Mouse (Mus musculus) CH12.LX (cell line): ENCODE data around the gene P2rx2. TPM values are rescaled to one million over a fixed set of nuclear protein-coding genes. Genes with fewer than 3 reads are reported as not detected.

Experiments
- DNase-seq: peaks from one replicate; pipeline ENCODE4 v3.0.0-alpha.2; 2013; ENCODE audit errors: extremely low read depth
- H3K27ac ChIP-seq: 2 replicates; pipeline ENCODE4 v1.5.1; 2012; ENCODE audit warnings: low read depth, mild to moderate bottlenecking, control low read depth, moderate library complexity; ENCODE audit not compliant: insufficient read depth
- H3K27me3 ChIP-seq: replicated peaks from 2 replicates; pipeline ENCODE3; 2012; ENCODE audit warnings: inconsistent platforms
- H3K36me3 ChIP-seq, 2 experiments: replicated peaks in 1 of 2; 2 replicates each; pipeline versions ENCODE3 to v1.6.1; 2012; ENCODE audit warnings: inconsistent platforms in 1 of 2, low read length in 1 of 2, mild to moderate bottlenecking in 1 of 2, mixed read lengths in 1 of 2, moderate library complexity in 1 of 2; ENCODE audit not compliant: control insufficient read depth in 1 of 2, insufficient read depth in 1 of 2
- H3K4me1 ChIP-seq, 2 experiments: 2 replicates each; pipeline ENCODE4 v1.6.1; 2012; ENCODE audit warnings: inconsistent platforms in 1 of 2, moderate library complexity in 1 of 2; ENCODE audit not compliant: insufficient read depth in 2 of 2, control insufficient read depth in 1 of 2
- H3K4me2 ChIP-seq: 2 replicates; pipeline ENCODE4 v1.6.1; 2012; ENCODE audit warnings: low read depth, mild to moderate bottlenecking, control low read depth; ENCODE audit not compliant: poor library complexity, insufficient read depth, severe bottlenecking
- H3K4me3 ChIP-seq, 3 experiments: fragments of 150-350 bp in 1 of 3; sonication (generic) in 1 of 3; replicated peaks in 1 of 3; 2 replicates each; pipeline versions ENCODE3 to v1.5.1; 2011 to 2012; ENCODE audit warnings: low read depth in 2 of 3, low read length in 2 of 3, mild to moderate bottlenecking in 2 of 3, moderate library complexity in 2 of 3, control low read depth in 1 of 3, improper control_type of control experiment in 1 of 3, inconsistent platforms in 1 of 3, mixed read lengths in 1 of 3; ENCODE audit not compliant: poor library complexity in 1 of 3
- H3K79me2 ChIP-seq: replicated peaks from 2 replicates; pipeline ENCODE4 v1.6.1; 2012; ENCODE audit warnings: mild to moderate bottlenecking, moderate library complexity; ENCODE audit not compliant: control insufficient read depth, poor library complexity, insufficient read depth, severe bottlenecking; ENCODE audit errors: extremely low read depth
- H3K9ac ChIP-seq: 2 replicates; pipeline ENCODE4 v1.6.1; 2012; ENCODE audit warnings: low read depth, mild to moderate bottlenecking, control low read depth, moderate library complexity; ENCODE audit not compliant: insufficient read depth
- H3K9me3 ChIP-seq: replicated peaks from 2 replicates; pipeline ENCODE3; 2012; ENCODE audit warnings: low read length, inconsistent platforms, mixed read lengths
- BHLHE40 ChIP-seq: IDR thresholded peaks from 2 replicates; pipeline ENCODE4 v1.6.1; 2011; ENCODE audit warnings: mild to moderate bottlenecking, low read depth, low read length, improper control_type of control experiment
- CHD1 ChIP-seq: IDR thresholded peaks from 2 replicates; pipeline ENCODE4 v1.6.1; 2012; ENCODE audit warnings: low read depth, low read length, improper control_type of control experiment, inconsistent platforms
- CHD2 ChIP-seq: IDR thresholded peaks from 2 replicates; pipeline ENCODE4 v1.6.1; 2011; ENCODE audit warnings: low read length, improper control_type of control experiment
- CTCF ChIP-seq, 2 experiments: IDR thresholded peaks in 1 of 2; conservative IDR thresholded peaks in 1 of 2; 2 replicates each; pipeline ENCODE4 v1.5.1; 2011 to 2012; ENCODE audit warnings: low read depth in 2 of 2, low read length in 2 of 2, improper control_type of control experiment in 1 of 2, inconsistent platforms in 1 of 2, mild to moderate bottlenecking in 1 of 2, moderate library complexity in 1 of 2
- E2F4 ChIP-seq: IDR thresholded peaks from 2 replicates; pipeline ENCODE4 v1.6.1; 2011; ENCODE audit warnings: low read depth, low read length, improper control_type of control experiment; ENCODE audit not compliant: insufficient replicate concordance
- ELF1 ChIP-seq: IDR thresholded peaks from 2 replicates; pipeline ENCODE4 v1.6.1; 2014; ENCODE audit warnings: low read depth, mild to moderate bottlenecking, inconsistent platforms, low read length, improper control_type of control experiment
- EP300 ChIP-seq: IDR thresholded peaks from 2 replicates; pipeline ENCODE4 v1.6.1; 2011; ENCODE audit warnings: low read length, improper control_type of control experiment
- ETS1 ChIP-seq: conservative IDR thresholded peaks from 2 replicates; pipeline ENCODE4 v1.6.1; 2012; ENCODE audit warnings: low read depth, mild to moderate bottlenecking, inconsistent platforms, low read length, improper control_type of control experiment, moderate library complexity
- GABPA ChIP-seq: IDR thresholded peaks from 2 replicates; pipeline ENCODE4 v1.6.1; 2012; ENCODE audit warnings: low read depth, low read length, improper control_type of control experiment, inconsistent platforms; ENCODE audit not compliant: insufficient replicate concordance
- HCFC1 ChIP-seq: IDR thresholded peaks from 2 replicates; pipeline ENCODE4 v1.6.1; 2012; ENCODE audit warnings: low read depth, mild to moderate bottlenecking, inconsistent platforms, low read length, improper control_type of control experiment
- IRF4 ChIP-seq: IDR thresholded peaks from 2 replicates; pipeline ENCODE4 v1.6.1; 2014; ENCODE audit warnings: low read depth, mild to moderate bottlenecking, inconsistent platforms, low read length, improper control_type of control experiment
- JUN ChIP-seq: IDR thresholded peaks from 2 replicates; pipeline ENCODE4 v1.6.1; 2011; ENCODE audit warnings: low read depth, mild to moderate bottlenecking, low read length, improper control_type of control experiment, moderate library complexity; ENCODE audit not compliant: insufficient read depth
- JUND ChIP-seq: conservative IDR thresholded peaks from 2 replicates; pipeline ENCODE4 v1.6.1; 2011; ENCODE audit warnings: low read depth, low read length, improper control_type of control experiment
- KAT2A ChIP-seq: IDR thresholded peaks from 2 replicates; pipeline ENCODE4 v1.6.1; 2012; ENCODE audit warnings: low read length, improper control_type of control experiment, inconsistent platforms; ENCODE audit not compliant: insufficient replicate concordance
- MAFK ChIP-seq: IDR thresholded peaks from 2 replicates; pipeline ENCODE4 v1.6.1; 2011; ENCODE audit warnings: low read length, improper control_type of control experiment; ENCODE audit not compliant: insufficient replicate concordance
- MAX ChIP-seq: IDR thresholded peaks from 2 replicates; pipeline ENCODE4 v1.6.1; 2011; ENCODE audit warnings: low read length, improper control_type of control experiment
- MAZ ChIP-seq: IDR thresholded peaks from 2 replicates; pipeline ENCODE4 v1.6.1; 2012; ENCODE audit warnings: low read depth, mild to moderate bottlenecking, inconsistent platforms, low read length, improper control_type of control experiment, moderate library complexity
- MEF2A ChIP-seq: IDR thresholded peaks from 2 replicates; pipeline ENCODE4 v1.6.1; 2014; ENCODE audit warnings: low read depth, mild to moderate bottlenecking, inconsistent platforms, low read length, improper control_type of control experiment, borderline replicate concordance
- MXI1 ChIP-seq: IDR thresholded peaks from 2 replicates; pipeline ENCODE4 v1.6.1; 2011; ENCODE audit warnings: mild to moderate bottlenecking, low read depth, low read length, improper control_type of control experiment
- MYC ChIP-seq: IDR thresholded peaks from 2 replicates; pipeline ENCODE4 v1.6.1; 2011; ENCODE audit warnings: low read depth, mild to moderate bottlenecking, improper control_type of control experiment, low read length
- NELFE ChIP-seq: IDR thresholded peaks from 2 replicates; pipeline ENCODE4 v1.6.1; 2011; ENCODE audit warnings: low read depth, low read length, improper control_type of control experiment
- NRF1 ChIP-seq: IDR thresholded peaks from 2 replicates; pipeline ENCODE4 v1.6.1; 2014; ENCODE audit warnings: low read depth, mild to moderate bottlenecking, inconsistent platforms, low read length, improper control_type of control experiment, moderate library complexity
- PAX5 ChIP-seq: IDR thresholded peaks from 2 replicates; pipeline ENCODE4 v1.6.1; 2012; ENCODE audit warnings: low read length, inconsistent platforms, mixed read lengths
- POLR2A ChIP-seq: IDR thresholded peaks from 2 replicates; pipeline ENCODE4 v1.6.1; 2011; ENCODE audit warnings: low read depth, mild to moderate bottlenecking, improper control_type of control experiment, low read length
- POLR2AphosphoS2 ChIP-seq: IDR thresholded peaks from 2 replicates; pipeline ENCODE4 v1.6.1; 2011; ENCODE audit warnings: low read depth, low read length, improper control_type of control experiment
- RAD21 ChIP-seq: IDR thresholded peaks from 2 replicates; pipeline ENCODE4 v1.6.1; 2011; ENCODE audit warnings: low read depth, mild to moderate bottlenecking, low read length, improper control_type of control experiment, moderate library complexity
- RCOR1 ChIP-seq: conservative IDR thresholded peaks from 2 replicates; pipeline ENCODE4 v1.6.1; 2012; ENCODE audit warnings: low read depth, mild to moderate bottlenecking, inconsistent platforms, low read length, improper control_type of control experiment
- SIN3A ChIP-seq: IDR thresholded peaks from 2 replicates; pipeline ENCODE4 v1.6.1; 2012; ENCODE audit warnings: low read length, improper control_type of control experiment, inconsistent platforms
- SMC3 ChIP-seq: IDR thresholded peaks from 2 replicates; pipeline ENCODE4 v1.6.1; 2011; ENCODE audit warnings: low read depth, low read length, improper control_type of control experiment
- TBP ChIP-seq: conservative IDR thresholded peaks from 2 replicates; pipeline ENCODE4 v1.6.1; 2011; ENCODE audit warnings: low read depth, low read length, improper control_type of control experiment
- TCF12 ChIP-seq: IDR thresholded peaks from 2 replicates; pipeline ENCODE4 v1.6.1; 2014; ENCODE audit warnings: low read depth, mild to moderate bottlenecking, inconsistent platforms, low read length, improper control_type of control experiment
- UBTF ChIP-seq: IDR thresholded peaks from 2 replicates; pipeline ENCODE4 v1.6.1; 2012; ENCODE audit warnings: low read depth, mild to moderate bottlenecking, inconsistent platforms, low read length, improper control_type of control experiment, moderate library complexity
- USF1 ChIP-seq: IDR thresholded peaks from 2 replicates; pipeline ENCODE4 v1.6.1; 2014; ENCODE audit warnings: low read depth, mild to moderate bottlenecking, inconsistent platforms, low read length, improper control_type of control experiment
- USF2 ChIP-seq: conservative IDR thresholded peaks from 2 replicates; pipeline ENCODE4 v1.6.1; 2011; ENCODE audit warnings: low read depth, low read length, improper control_type of control experiment
- ZC3H11A ChIP-seq: IDR thresholded peaks from 2 replicates; pipeline ENCODE4 v1.6.1; 2012; ENCODE audit warnings: low read depth, mild to moderate bottlenecking, inconsistent platforms, low read length, improper control_type of control experiment
- ZKSCAN1 ChIP-seq: IDR thresholded peaks from 2 replicates; pipeline ENCODE4 v1.6.1; 2012; ENCODE audit warnings: low read depth, inconsistent platforms, low read length, improper control_type of control experiment, borderline replicate concordance
- ZMIZ1 ChIP-seq: IDR thresholded peaks from 2 replicates; pipeline ENCODE4 v1.6.1; 2012; ENCODE audit warnings: low read depth, mild to moderate bottlenecking, inconsistent platforms, low read length, improper control_type of control experiment
- ZNF384 ChIP-seq: IDR thresholded peaks from 2 replicates; pipeline ENCODE4 v1.6.1; 2012; ENCODE audit warnings: low read depth, low read length, improper control_type of control experiment, inconsistent platforms
- dilution Hi-C: fragments of 300-500 bp; cut with MboI; formaldehyde crosslinking; loops from 2 replicates; pipeline ENCODE4 v1.14.3; 2020; ENCODE audit warnings: low sequenced_read_pairs; ENCODE audit not compliant: extremely low pct_unique_long_range_greater_than_20kb, extremely low pct_ligation_motif_present
- in situ Hi-C: fragments of 300-500 bp; cut with MboI; formaldehyde crosslinking; loops from 3 replicates; pipeline ENCODE4 v1.14.3; 2019; ENCODE audit warnings: low sequenced_read_pairs, low pct_ligation_motif_present, low pct_unique_long_range_greater_than_20kb, mixed read lengths
- polyA plus RNA-seq: library from polyadenylated mRNA; unstranded; fragments of >175 nt; gene quantifications from 2 replicates; pipeline ENCODE4 v1.2.1, GENCODE M21; 2012; ENCODE audit warnings: low read depth; ENCODE audit not compliant: insufficient read length
- total RNA-seq, 2 experiments: library from RNA; depleted of rRNA; stranded (reverse); fragments of 300-350 nt in 1 of 2; fragments of >200 nt in 1 of 2; gene quantifications; 2 replicates each; pipeline ENCODE4 v1.2.3; 2012 to 2014

P2rx2 gene
- total and polyA plus RNA-seq, 3 experiments = 0.76 TPM; not detected in 2

DNA sequence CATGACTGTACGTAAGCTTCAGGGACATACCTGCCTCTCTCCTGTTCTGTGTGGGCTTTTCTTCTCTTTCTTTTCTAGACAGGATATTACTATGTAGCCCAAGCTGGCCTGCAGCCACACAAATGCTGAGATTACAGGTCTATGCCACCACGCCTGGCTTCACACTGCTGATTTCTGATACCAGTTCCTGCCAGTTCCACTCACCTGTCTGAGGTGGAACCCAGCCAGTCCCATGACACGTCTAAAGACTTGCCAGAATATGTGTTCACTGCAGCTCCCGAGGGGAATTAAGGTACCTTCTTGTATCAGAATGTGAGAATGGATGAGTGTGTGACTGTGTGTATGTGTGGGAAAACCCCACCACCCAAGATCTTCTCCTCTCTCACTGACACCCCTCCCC is 47.6 kb upstream of the P2rx2 start:
- no peaks in the 10 kb centered on the region for H3K79me2 ChIP-seq
- TF ChIP-seq EP300 (no peak), JUND (no peak), SIN3A (0 out of 2 replicates have a peak, but pooled peaks have one; percentile 28), NRF1 (no peak), E2F4 (no peak), POLR2AphosphoS2 (no peak), TBP (no peak), POLR2A (no peak), MXI1 (no peak), USF1 (no peak), ZMIZ1 (no peak), CHD1 (no peak), RCOR1 (no peak), GABPA (no peak), MEF2A (peak; percentile 19; the same call in 1 of the 2 replicates), SMC3 (no peak), IRF4 (no peak; the same call in 1 of the 2 replicates), ZKSCAN1 (no peak), ELF1 (no peak), ZC3H11A (no peak), UBTF (no peak), ZNF384 (no peak), NELFE (no peak), MAZ (no peak), MYC (no peak), MAFK (no peak; the same call in 1 of the 2 replicates), PAX5 (no peak), MAX (no peak; the same call in 1 of the 2 replicates), ETS1 (peak; percentile 34; the same call in 1 of the 2 replicates), BHLHE40 (peak; percentile 12; the same call in 1 of the 2 replicates), USF2 (no peak), CHD2 (peak; percentile 15; the same call in 1 of the 2 replicates), HCFC1 (no peak), JUN (no peak), CTCF (conservative IDR thresholded peaks at IDR 0.05 in 1 of 2, IDR thresholded peaks at IDR 0.05 in 1 of 2; ENCODE audit: low read depth in 2 of 2, low read length in 2 of 2) (no peak), TCF12 (peak; percentile 21; the same call in 1 of the 2 replicates), RAD21 (no peak), KAT2A (0 out of 2 replicates have a peak, but pooled peaks have one; percentile 20)

More for the DNA sequence above, 47.6 kb upstream of the P2rx2 start:
- in situ Hi-C loops = no loop called here
- H3K9me3 ChIP-seq = peaks cover 2% of the 10 kb centered on the region
- dilution Hi-C loops = no loop called here
- no peaks in the 10 kb centered on the region for H3K27me3 ChIP-seq
- H3K4me1 ChIP-seq = peaks cover 24 to 60% of the 10 kb centered on the region in 2 experiments
- DNase-seq = peak; percentile 33
- H3K27ac ChIP-seq = peak overlapping the region; percentile 26; the same call in 1 of the 2 replicates
- H3K36me3 ChIP-seq = peaks cover 0 to 13% of the 10 kb centered on the region in 2 experiments
- no peak overlapping the region for H3K9ac ChIP-seq
- H3K4me2 ChIP-seq = peak overlapping the region; percentile 67
- H3K4me3 ChIP-seq = no peak overlapping the region
